Mouse (Mus musculus) left cerebral cortex, postnatal 4 days (tissue): ENCODE data around the gene Exoc7. TPM values are rescaled to one million over a fixed set of nuclear protein-coding genes. Genes with fewer than 3 reads are reported as not detected.
A peak's percentile ranks its signal among the peaks of the same experiment; 100 is the strongest.

Source experiments
- DNase-seq: peaks from one replicate; pipeline ENCODE4 v3.0.0-alpha.2; 2022
- intact Hi-C: fragments of 180-260 bp; cut with DNase I; formaldehyde crosslinking; loops from one replicate; pipeline ENCODE4 v1.15.1; 2025
- total RNA-seq, 2 experiments: library from RNA; stranded (reverse); gene quantifications; 2 replicates each; pipeline ENCODE4 v1.2.3; 2021

Exoc7 gene
- total RNA-seq, 2 experiments from 2014 or later: 112 to 117 TPM

DNA sequence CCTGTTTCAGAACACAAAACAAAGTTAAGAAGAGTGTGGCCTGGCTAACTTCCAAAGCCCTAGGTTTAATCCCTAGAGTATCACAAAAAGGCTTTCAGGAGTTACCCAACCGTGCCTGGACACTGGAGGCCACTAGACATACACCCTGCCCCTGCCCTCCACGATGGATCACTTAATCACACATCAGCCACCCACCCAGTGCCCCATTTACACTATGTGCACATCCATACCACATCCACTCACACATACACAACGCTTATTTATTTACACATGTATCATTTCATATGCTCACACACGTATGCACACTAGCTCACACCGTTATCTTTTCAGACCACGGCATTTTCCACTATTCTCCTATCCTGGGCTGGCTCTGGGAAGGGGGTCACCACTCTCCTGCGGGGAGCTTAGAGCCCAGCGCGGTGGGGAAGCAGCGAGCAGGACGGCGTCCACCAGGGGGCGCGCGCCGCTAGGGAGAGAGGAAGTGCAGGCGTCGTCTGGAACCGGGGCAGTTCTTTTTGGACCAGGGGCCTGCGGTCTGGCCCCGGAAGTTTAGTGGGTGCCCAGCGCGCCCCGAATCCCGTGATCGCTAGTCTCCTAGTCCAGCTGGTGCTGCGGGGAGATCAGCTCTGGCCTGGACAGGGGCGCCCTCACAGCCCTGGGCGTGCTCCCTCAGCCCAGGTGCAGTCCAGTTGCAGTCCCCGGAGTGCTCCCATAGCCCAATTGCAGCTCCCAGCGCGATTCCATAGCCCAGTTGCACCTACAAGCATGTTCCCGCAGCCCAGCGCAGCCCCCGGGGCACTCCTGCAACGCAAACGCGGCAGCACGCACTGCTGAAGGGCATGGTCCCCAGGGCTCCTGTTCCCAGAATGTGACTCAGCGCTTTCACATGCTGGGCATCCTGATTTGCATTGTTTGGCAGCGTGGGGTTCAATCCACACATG is 12.0 kb upstream of the Exoc7 start:
- intact Hi-C loops: loop anchor here (2.0 to 10.0 kb wide), 2 partner anchors 128 to 306 kb away; partner anchors contain the start of gene Rhbdf2
- DNase-seq: peak; percentile 91

DNA sequence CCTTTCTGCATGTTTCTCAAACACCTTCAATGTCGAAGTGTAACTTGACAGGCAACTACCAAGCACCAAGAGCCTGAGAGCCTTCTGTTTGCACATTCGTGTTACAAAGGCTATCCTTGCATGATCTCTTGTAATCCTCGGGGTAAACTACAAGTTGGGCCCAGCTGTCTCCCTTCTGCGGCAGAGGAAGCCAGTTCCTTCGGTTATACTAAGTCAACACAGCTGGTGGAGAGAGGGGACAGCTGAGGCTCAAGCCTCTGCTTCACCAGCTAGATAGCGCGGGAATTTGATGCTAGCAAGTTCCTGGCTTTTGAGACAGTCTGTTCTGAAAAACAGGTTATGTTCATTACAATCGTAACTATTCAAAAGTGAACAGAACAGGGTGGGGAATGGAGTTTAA is 5.3 kb upstream of the Exoc7 start:
- DNase-seq: no peak
- intact Hi-C loops: loop anchor here (10.0 kb wide), 1 partner anchor 312 kb away; the partner anchor contains the start of gene Rhbdf2

DNA sequence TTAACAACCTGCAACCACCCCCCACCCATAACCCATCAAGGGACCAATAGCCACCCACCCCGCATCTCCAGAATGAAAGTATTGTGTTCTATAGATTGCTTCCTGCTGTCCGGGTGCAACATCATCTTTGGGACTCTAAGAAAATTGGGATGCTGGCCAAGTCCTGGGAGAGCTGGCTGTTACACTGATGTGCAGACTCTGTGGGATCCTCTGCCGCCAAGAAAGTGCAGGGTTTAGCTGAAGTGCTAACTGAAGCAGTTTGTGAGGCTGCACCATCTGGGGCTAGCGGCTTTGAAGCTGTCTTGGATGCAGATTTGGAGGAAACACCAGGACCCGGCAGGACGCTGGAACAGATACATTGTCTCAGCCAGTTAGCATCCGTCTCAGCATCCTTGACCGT is 4.1 kb upstream of the Exoc7 start:
- DNase-seq: peak; percentile 54
- intact Hi-C loops: loop anchor here (10.0 kb wide), 1 partner anchor 314 kb away; the partner anchor contains the start of gene Rhbdf2

DNA sequence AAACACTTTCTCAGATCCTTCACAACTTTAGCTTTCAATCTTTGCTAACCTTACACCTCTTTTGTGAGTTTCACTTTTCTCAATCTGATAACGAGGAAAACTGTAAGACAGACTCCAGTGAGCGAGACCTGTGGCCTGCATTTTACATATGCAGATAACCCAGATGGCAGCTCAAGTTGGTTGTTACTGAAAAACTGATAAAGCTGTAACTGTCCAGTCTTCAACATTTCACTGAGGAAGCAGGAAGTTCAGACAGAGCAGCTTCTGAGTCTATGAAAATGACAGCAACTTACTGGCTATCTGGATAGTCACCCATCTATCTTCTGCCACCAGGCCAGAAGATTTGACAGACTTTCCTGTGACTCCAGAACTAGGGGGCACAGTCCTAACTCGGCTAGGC is 2.6 kb upstream of the Exoc7 start:
- intact Hi-C loops: no loop called here
- no peak for DNase-seq

DNA sequence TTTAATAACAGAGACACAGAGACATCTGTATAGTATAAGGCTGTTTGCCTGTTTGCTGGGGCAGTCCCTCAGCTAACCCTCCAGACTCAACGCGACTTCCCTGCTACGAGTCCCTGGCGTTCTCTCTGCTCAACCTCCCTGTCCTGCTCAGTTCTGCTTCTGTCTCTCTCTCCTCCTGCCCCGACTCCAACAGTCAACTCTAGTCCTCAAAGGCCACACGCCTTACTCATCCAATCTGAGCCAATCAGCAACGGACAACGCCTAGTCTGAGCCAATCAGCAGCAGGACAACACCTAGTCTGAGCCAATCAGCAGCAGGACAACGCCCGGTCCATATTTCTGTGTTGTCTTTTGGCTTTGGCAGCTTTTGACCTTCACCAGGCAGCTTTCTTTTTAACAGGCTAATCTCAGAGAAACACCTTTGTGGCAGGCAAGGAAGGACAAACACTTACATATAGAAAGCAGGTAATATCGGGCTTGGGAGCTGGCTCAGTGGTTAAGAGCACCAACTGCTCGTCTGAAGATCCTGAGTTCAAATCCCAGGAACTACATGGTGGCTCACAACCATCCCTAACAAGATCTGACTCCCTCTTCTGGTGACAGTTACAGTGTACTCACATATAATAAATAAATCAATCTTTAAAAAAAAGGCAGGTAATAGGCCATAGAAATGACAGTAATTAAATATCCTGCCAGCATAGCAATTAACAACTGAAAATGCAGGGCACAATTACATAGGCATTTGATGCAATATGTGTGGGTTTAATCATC is 914 bp upstream of the Exoc7 start:
- DNase-seq: no peak
- intact Hi-C loops: no loop called here

DNA sequence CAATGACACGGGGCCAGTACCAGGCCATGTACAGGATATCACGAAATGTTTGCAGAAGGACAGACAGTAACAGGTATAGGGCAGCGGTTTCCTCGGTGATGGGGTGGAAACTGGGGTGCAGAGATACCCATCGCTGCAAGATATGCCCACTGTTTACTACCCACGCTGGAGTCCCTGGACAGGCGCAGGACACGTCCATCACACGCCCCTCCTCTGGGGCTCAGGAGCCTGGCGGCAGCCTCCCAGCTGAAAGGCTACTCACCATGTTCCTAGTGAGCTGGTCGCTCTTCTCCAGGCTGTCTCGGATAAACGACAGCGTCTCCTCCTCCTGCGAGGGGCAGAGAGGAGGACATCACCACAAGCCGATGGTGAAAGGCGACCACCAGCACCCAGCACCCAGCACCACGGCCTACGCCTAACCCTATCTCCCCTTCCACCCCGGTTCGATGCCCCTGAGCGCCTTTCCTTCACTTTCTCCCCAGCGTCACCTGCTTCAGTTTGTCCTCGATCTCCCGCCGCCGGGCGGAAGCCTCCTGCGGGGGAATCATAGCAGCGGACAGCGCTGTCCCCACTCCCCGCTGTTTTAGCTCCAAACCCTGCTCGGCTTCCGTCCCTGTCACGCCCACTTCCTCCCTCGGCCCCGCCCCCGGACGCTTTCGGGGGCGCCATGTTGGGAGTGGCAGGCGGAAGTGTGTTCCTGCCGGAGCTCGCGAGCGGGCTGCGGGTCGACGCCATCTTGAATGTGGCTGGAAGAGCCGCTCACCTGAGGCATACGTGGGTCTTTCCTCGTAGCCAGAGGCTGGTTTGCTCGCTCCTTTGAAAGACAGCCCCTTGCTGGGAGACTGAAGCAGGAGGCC is 679 bp downstream of the Exoc7 start:
- DNase-seq: peak; percentile 96
- intact Hi-C loops: no loop called here

DNA sequence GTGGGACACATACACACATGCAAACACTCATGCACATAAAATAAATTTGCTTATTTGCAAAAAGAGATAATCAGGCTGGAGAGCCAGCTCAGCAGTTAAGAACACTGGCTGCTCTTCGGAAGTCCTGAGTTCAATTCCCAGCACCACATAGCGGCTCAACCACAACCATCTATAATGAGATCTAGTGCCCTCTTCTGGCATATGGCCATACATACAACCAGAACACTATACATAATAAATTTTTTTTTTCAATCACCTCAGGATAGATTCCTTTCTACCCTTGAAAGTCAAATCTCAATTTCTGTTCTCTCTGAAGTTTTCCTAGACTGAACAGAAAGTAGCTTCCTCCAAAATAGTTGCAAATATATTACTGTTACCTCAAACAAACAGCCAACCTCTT is 1.6 kb downstream of the Exoc7 start:
- intact Hi-C loops: no loop called here

DNA sequence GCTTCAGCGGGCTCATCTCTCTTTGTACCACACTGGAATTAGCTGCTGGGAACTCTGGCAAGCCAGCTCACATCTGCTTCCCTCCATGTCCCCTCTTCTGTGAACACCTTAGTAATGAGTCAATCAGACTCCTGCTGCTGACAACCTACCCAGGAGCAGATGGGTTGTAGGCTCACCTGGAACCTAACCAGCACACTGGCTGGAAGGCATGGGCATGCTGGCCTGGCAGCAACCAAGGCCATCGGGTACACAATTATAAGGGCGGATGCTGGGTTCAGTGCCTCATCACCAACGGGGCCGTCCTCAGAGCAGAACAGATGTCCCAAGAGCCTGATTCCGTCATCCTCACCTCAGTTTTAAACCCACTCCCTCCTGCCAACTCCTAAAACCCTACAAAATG is 8.4 kb downstream of the Exoc7 start:
- no peak for DNase-seq
- intact Hi-C loops: no loop called here

More for the DNA sequence above, 1.6 kb downstream of the Exoc7 start:
- DNase-seq: no peak

DNA sequence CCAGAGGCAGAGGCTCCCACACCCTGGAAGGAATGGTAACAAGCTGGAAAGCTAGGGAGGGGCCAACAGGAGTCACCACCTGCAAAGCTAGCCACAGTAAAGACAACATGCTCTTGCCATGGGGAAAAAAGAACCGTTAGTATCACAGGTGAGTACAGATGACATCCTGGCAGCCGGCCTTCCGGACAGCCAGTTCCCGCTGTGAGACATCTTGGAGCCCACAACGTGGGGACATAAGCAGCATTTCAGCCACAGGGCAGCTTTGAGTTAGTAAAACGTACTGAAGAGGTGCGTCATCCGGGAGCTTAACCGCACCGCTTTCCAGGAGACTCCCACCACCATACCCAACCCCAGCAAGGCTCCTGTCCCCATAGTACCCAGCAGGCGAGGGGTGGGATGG is 8.8 kb downstream of the Exoc7 start:
- DNase-seq: no peak
- intact Hi-C loops: no loop called here

DNA sequence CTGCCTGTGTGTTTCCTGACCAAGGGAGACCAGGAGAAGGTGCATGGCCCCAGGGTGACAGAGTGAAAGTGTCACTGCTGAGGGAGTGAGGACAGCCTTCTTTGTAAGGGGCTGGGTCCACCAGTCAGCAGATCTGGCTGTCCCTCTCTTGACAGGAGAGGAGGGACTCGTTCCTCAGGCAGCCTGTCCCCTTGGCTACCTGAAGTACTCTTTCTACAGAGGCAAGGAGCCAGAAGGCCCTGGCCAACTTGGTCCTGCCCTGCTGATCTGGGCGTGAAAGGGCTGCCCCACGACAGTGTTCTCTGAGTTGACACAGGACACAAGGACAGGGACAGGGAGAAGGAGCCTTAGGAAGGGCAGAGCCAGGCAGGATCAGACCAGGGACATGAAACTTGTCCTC is 10.0 kb downstream of the Exoc7 start:
- intact Hi-C loops: no loop called here
- DNase-seq: no peak

DNA sequence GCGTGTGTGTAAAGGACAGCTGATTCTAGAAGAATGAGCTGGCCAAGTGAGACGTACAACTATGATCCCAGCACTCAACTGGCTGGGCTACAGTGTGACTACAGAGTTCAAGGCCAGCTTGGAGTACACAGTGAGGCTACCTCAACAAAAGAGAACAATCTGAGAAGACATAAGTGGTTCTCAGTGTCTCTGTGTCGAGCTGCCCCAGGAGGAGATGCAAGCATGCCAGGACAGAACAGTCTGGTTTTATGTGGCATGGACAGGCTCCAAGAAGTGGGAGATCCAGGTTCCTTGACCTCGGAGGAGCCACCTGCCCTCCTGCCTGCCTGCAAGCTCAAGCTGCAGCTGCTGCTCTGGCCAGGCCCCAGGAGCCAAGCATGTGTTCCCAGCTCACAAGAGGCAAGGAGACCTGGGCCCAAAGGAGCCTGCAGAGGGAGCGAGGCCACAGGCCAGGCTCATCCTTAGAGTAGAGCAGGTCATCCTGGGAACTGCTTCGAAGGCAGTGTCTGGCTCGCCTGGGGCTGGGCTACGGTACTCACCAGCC is 10.8 kb downstream of the Exoc7 start:
- no peak for DNase-seq
- intact Hi-C loops: no loop called here

DNA sequence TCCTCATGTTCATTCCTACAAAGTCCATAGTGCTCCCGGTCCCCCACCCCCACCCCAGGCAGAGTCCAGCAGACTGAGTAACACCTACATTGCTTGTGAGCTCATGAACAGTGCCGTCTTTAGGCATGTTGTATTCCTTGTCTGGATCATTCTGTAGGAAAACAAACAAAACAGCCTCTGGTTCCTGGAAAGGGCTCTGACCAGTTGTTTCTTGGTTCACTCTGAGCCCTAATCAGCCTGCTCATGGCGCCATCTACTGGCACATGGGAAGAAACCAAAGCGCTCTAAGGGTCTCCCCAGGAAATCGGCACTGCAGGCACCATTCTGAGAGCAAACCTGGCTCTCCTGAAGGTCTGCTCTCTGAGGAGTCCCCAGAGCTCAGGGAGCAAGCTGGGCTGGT is 12.7 kb downstream of the Exoc7 start:
- DNase-seq: peak; percentile 57
- intact Hi-C loops: no loop called here

DNA sequence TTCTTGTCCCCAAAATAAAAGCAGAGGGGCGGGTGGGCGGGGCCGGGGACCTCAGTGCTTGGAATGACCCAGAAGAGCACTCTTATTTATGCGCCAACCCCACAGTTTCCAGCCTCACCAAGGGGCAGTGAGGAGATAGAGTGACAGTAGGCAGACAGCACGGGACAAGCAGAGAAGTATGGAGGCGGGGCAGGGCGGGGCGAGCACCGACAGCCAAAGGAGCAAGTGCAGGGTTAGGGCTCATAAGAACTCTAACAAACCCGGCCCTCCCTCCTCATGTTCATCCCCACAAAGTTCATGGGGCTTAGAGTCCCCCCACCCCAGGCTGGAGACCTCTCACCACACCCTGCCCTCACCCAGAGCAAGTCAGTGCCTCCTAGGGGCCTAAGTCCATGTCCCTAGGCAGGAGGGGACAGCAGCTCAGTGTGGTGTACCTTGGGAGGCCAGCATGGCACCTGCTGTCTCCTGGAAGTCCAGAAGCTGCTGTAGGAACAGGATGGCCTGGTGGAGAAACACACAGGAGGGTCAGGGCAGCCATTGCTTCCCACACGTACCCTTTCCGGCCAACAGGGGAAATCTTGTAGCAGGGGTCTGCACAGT is 13.4 kb downstream of the Exoc7 start:
- intact Hi-C loops: no loop called here

DNA sequence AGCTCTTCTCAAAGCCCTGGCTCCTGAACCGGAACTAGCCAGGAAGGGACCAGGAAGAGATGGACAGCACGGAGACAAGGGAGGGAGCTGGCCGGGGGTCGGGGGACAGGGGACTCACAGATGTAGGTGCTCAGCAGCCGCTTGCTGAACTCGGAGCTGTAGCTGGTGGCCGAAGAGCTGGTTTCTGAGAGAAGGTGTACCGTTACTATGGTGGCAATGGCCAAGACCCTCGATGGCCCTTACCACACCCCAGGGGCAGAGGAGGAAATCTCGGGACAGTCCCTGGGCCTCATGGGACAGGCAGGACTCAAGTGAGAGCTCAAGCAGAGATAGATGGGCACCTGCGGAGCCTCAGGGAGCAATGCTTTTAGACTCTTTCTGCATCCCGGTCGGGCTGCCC is 14.6 kb downstream of the Exoc7 start:
- intact Hi-C loops: no loop called here

More for the DNA sequence above, 13.4 kb downstream of the Exoc7 start:
- DNase-seq: no peak

DNA sequence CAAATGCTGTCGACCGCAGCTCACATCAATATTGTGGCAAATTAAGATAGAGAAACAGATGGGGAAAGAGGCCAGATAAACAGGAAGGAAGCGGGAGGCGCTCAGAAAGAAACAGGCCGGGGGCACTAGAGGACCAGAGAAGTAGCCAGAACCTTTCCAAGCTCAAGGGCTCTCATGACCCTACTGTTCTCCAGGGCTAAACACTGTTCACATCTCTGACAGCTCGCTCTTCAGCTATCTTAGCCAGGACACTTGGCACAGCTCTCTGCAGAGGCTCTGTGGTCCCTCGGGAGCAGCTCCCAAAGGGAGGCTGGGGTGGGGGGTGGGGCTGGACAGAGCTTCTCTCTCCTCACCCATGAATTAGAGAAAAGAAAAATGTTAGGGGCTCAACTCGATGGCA is 16.5 kb downstream of the Exoc7 start:
- DNase-seq: no peak
- intact Hi-C loops: no loop called here

More for the DNA sequence above, 14.6 kb downstream of the Exoc7 start:
- no peak for DNase-seq

DNA sequence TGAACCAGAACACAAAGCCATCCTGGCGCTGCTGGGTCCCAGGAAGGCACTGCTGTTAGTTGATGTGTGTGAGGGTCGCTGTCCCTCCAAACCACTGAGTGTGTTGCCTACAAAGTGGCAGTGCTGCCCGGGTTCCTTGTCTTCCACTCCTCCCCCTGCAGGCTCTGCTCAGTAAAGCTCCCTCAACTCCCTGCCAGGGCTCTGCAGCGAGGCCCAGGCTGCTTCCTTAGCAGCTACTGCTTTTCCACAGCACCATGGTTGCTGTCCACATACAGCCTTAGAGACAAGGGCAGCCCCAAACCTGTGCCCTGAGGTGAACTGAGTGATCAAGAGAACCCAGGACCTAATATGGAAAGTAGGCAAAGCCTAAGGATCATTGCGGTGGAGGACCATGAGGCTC is 19.7 kb downstream of the Exoc7 start:
- DNase-seq: no peak
- intact Hi-C loops: no loop called here

DNA sequence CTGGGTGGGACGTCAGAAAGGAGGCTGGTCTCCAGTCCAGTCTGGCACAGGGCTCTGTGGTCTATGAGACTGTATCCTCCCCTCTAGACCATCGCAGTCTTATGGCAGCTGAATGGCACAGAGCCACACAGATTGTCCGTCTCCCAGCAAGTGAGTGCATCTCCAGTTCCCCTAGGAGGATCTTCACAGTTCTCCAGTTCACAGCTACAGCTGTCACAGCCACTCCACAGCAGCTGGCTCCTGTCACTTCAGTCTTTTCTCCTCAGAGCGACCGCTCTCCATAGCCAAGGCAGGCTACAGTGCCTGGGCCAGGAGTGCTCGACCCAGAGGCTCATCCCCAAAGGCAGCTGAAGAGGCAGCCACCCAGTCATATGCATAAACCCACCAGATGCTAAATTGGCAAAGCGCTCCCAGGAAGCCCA is 21.3 kb downstream of the Exoc7 start:
- DNase-seq: peak; percentile 48
- intact Hi-C loops: no loop called here

DNA sequence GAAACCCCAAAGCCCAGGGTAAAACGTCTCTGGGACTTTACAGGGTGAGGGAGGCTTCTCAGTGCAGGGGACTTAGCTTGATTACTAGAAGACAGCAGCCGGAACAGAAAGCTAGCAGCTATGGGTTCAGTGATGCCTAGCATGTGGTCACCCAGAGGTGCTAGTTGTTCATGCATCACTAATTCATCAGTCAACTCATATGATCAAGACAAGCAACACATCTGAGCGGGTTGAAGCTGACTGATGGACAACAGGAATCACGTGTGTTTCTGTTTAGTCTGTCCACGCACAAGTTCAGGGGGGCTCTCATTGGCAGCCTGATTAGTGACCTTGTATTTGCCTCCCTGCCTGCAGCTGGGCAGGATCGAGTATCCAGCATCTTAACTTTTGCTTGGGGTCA is 23.1 kb downstream of the Exoc7 start:
- intact Hi-C loops: no loop called here
- DNase-seq: no peak

DNA sequence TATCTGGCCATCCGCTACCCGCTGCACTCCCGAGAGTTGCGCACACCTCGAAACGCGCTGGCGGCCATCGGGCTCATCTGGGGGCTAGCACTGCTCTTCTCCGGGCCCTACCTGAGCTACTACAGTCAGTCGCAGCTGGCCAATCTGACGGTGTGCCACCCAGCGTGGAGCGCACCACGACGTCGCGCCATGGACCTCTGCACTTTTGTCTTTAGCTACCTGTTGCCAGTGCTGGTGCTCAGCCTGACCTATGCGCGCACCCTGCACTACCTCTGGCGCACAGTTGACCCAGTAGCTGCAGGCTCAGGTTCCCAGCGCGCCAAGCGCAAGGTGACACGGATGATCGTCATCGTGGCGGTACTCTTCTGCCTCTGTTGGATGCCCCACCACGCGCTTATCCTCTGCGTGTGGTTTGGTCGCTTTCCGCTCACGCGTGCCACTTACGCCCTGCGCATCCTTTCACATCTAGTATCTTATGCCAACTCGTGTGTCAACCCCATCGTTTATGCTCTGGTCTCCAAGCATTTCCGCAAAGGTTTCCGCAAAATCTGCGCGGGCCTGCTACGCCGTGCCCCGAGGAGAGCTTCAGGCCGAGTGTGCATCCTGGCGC is 24.0 kb downstream of the Exoc7 start:
- no peak for DNase-seq
- intact Hi-C loops: no loop called here

DNA sequence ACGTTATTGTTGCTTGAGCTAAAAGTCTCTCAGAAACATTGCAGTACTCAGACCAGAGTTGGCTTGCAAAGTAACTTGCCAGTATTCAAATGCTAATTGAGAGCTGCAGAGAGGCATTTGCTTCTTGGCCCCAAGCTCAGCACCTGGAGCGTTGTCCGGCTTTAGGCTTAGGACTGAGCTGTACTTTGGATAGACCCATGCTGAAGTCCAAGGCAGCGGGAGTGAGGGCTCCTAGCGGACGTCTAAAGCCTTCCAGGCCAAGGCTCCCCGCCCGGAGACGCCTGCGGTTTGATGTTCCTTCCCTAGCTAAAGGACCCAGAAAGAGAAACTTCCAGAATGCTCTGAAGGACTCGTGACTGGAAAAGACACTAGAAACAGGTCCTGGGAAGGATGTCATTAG is 24.9 kb downstream of the Exoc7 start:
- DNase-seq: no peak
- intact Hi-C loops: no loop called here
